Mouse (Mus musculus) cerebellum, postnatal 4 days (tissue): ENCODE data around the gene Gm21560.
"Not testable (repeated sequence)": the region's sequence is repeated elsewhere in the genome, so short reads cannot be mapped to it uniquely, and the experiment has no call there.

ENCODE experiments used
- DNase-seq, 2 experiments: peaks; one replicate each; pipeline ENCODE4 v3.0.0; 2022; ENCODE audit warnings: low spot score in 2 of 2, mixed read lengths in 1 of 2

Gene Gm21560

GRCm38 (mm10) chr14:6219192-6219591 is at the start of gene Gm21560:
Gene Gm21560, minus strand, starts transcription at chr14:6219292.
- not testable (repeated sequence) for DNase-seq

GRCm38 (mm10) chr14:6163538-6163937 is 55.6 kb downstream of the Gm21560 start:
- not testable (repeated sequence) for DNase-seq

- DNase-seq: not testable (repeated sequence)
These were observed 58.0 kb downstream of the Gm21560 start for GRCm38 (mm10) chr14:6161085-6161484.
